Mouse (Mus musculus) embryonic fibroblast, embryonic 13.5 days (primary cell): ENCODE measurements at regions not wholly inside any gene's neighbourhood (a gene's known extent, or its start where the extent isn't known, plus 50 kb on each side); places are given as distances from the start of the nearest gene placed in this dataset.

ENCODE experiments used
- H3K27ac ChIP-seq: 2 replicates; pipeline ENCODE4 v1.5.1; 2012; ENCODE audit warnings: low read length, control low read depth, inconsistent platforms; ENCODE audit not compliant: insufficient read depth
- H3K4me1 ChIP-seq: 2 replicates; pipeline ENCODE4 v1.6.1; 2011; ENCODE audit warnings: low read length; ENCODE audit not compliant: control insufficient read depth, insufficient read depth
- H3K4me3 ChIP-seq: 2 replicates; pipeline ENCODE4 v1.5.1; 2011; ENCODE audit warnings: mild to moderate bottlenecking, control low read depth, low read length; ENCODE audit not compliant: insufficient read depth
- CTCF ChIP-seq: IDR thresholded peaks from 2 replicates; pipeline ENCODE4 v1.5.1; 2011; ENCODE audit warnings: mild to moderate bottlenecking, control low read depth, low read length, moderate library complexity, borderline replicate concordance; ENCODE audit not compliant: insufficient read depth
- POLR2A ChIP-seq: IDR thresholded peaks from 2 replicates; pipeline ENCODE4 v1.6.1; 2011; ENCODE audit warnings: low read depth, mild to moderate bottlenecking, control low read depth, low read length, moderate library complexity

DNA sequence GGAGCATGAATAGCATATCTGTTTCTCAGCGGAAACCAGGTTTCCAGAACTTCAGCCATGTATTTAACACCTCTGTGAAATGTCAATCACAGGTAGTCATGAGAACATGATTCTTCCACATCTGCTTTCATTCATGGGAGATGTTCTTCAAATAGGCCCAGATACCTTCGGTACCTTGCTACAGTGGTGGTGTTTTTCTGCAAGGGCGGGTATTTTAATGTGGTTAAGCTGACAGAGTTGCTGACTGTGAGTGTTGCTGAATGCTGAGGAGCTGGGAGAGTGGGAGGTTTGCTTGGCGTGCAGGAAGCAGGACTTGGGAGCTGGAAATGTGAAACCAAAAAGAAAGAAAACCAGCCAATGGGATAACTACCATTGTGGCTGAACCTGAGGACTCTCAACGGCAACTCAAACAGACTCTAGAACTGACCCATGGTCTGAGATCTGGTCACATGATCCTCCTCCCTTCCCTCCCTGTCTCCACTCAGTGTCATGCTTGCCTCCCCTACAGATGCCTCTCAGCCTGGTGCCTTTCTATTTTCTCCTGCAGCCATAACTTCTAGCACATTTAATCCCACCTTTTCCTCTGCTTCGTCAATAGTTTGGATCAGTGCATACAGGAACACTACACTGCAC is 317.0 kb upstream of the Pard3b start:
- Histone ChIP-seq H3K4me1 (no peaks in the 10 kb centered on the region), H3K4me3 (no peak overlapping the region), H3K27ac (no peak overlapping the region)
- TF ChIP-seq POLR2A (no peak), CTCF (no peak)

DNA sequence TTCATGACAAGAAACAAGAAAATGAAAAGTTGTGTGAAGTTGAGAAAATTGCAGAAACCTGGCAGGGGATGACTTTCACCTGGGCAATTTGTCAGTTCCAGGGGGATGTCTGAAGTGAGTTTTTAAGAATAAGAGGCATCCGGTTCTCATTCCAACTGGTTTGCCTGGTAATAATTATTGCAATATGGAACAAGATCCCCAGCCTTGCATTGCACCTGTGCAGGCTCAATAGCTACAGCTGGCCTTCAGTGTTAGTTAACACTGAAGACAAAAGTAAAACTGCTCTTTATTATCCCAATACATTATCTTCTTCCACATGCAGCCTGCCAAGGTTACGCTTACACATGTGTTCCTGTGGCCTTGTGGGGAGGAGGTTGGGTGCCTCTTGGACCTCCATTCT is 307.2 kb upstream of the Pard3b start:
- Histone ChIP-seq H3K4me1 (no peaks in the 10 kb centered on the region), H3K4me3 (no peak overlapping the region), H3K27ac (no peak overlapping the region)
- no peak for TF ChIP-seq POLR2A
- no peak for TF ChIP-seq CTCF

DNA sequence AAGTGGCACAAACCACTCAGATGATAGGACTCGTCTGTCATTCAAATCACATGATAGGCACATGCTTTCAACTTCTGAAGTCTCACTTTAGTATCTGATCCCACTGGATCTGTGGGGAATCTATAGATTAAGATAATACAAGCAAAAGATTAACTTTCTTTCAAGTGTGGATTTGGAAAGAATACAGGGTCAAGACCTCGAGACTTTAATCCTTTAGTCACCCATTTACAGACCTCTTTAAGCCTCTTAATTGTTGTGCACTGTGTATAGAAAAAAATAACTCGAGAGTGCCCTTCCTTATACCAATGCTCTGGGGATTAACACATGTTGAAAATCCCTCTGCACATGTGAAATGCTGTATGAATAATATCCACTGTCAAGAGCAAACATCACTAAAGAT is 306.7 kb upstream of the Pard3b start:
- Histone ChIP-seq H3K4me1 (no peaks in the 10 kb centered on the region), H3K27ac (no peak overlapping the region), H3K4me3 (no peak overlapping the region)
- no peak for TF ChIP-seq CTCF
- TF ChIP-seq POLR2A: no peak

DNA sequence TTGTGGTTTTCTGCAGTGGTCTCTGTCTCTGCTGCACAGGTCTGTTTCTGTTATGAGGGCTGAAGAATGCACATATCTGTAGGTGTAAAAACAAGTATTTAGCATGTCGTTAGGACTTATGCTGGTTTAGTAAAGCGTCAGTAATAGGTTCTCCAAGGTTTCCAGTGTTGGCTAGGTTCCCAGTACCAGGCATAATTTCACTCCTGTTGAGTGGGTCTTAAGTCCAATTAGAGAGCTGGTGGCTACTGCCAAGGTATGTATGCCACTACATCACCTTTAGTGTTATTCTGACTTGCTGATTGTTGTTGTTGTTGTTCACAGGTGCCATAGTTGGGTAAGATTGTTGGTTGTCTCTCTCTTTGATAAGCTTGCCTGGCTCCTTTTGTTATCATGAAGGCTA is 302.3 kb upstream of the Pard3b start:
- H3K27ac ChIP-seq: no peak overlapping the region
- H3K4me3 ChIP-seq: no peak overlapping the region
- no peak for TF ChIP-seq POLR2A
- no peak for TF ChIP-seq CTCF
- no peaks in the 10 kb centered on the region for H3K4me1 ChIP-seq

DNA sequence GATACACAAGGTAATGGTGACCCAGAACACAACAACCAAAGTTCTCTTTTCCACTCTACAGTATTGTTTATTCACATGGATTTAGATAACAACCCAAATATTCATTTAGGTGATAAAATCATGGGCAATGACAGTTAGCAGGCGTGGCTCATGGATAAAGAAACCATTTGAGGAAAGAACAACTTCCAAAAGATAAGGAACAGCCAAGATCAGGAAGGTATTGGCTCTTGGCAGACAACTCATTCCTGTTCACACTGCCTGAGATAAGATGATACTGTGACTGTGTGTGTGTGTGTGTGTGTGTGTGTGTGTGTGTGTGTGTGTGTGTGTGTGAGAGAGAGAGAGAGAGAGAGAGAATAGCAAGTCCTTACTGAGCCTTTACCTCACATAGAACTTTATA is 285.7 kb upstream of the Pard3b start:
- TF ChIP-seq POLR2A (no peak), CTCF (no peak)
- no peak overlapping the region for H3K27ac ChIP-seq
- no peak overlapping the region for H3K4me3 ChIP-seq
- no peaks in the 10 kb centered on the region for H3K4me1 ChIP-seq

DNA sequence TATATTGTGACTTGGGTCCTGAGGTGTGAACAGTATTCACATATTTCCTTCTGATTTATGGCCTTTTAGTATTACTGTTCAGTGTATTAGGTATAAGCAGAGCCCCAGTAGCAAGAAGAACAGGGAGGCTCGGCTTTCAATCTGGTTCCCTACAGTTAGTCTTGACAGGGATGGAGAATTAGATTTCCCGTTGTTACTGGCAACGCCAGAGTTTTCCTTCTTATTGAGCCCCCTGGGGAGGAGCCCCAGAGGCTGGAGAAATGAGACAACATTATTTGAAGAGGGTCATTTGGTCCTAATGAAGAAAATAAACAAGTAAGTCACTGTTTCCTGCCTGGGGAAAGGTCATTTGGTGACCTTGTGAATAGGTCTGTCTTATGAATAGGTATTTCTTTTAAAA is 285.1 kb upstream of the Pard3b start:
- no peaks in the 10 kb centered on the region for H3K4me1 ChIP-seq
- no peak overlapping the region for H3K27ac ChIP-seq
- H3K4me3 ChIP-seq: no peak overlapping the region
- TF ChIP-seq CTCF (no peak), POLR2A (no peak)

DNA sequence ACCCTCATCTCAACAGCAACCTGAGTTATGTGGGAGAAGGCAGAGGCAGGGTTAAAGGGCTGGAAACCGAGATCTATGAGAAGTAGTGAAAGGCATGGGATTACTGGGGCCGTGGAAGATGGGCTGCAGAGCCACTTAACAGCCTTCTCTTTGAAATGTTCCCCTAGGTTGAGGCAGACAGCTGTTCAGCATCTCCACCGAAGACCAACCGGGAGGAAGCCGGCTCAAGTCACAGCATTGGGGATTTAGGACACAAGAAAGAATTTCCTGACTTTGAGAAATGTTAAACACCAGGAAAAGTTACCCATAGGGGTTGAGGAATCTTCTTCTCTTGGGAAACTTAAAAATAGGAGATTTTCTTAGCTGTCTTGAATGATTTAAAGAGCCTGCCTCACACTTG is 283.4 kb upstream of the Pard3b start:
- Histone ChIP-seq H3K27ac (no peak overlapping the region), H3K4me3 (no peak overlapping the region), H3K4me1 (no peaks in the 10 kb centered on the region)
- TF ChIP-seq POLR2A (no peak), CTCF (no peak)

DNA sequence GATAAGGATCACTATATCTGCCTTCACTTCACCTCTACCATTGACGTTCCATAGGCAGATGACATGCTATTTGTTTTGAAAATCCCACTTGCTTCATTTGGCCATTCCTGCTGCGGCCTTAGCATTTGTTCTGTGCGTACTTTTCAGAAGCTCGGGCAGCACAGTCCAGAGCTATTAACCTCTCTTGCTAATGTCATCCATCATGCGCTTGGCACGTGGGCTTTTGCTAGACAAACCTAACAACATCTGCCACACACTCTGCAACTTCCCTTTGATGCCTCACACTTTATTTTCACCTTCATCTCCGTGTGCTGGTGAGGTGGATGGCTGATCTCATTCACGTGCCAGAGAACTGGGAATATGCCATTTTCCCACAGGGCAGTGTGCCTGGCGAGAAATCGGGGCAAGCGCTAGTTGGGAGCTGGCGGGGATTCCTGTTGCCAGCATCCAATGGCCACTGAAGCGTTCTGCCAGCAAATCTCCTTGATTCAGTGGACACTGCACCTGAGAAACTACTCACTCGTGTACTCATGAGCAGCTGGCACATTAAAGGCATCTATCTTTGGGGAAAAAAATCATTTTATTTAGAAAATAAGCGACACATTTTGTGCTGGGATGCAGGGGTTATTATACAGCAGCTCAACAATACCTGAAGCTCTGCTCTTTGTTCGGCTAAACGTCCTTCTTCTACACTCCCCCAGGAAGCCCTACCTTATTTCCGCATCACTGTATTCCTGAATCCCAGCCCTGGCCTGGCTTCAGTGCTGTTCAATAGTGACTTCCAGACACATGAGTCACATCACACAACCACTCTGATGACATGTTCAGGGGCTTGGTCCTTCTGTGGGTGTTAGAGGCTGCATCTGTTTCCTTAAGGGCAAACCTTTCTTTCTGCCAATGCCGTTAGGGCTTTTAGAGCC is 279.4 kb upstream of the Pard3b start:
- Histone ChIP-seq H3K4me1 (no peaks in the 10 kb centered on the region), H3K27ac (no peak overlapping the region), H3K4me3 (no peak overlapping the region)
- no peak for TF ChIP-seq CTCF
- no peak for TF ChIP-seq POLR2A

DNA sequence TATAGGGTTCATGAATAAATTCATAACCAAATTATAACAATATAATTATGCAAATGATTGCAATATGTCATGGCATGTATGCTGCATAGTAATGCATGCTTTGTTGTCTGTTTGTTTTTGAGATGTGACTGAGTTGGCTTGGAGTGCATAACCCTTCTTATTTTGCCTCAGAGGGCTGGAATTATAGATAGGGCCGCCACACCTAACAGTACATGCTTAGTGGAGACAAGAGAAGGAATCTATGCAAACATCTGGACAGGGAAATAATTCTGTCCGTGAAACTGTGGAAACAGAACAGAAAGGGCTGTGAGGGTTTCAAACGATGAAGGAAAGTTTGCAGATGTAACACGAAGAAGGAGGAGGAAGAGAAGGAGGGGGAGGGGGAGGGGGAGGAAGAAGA is 266.0 kb upstream of the Pard3b start:
- H3K27ac ChIP-seq: no peak overlapping the region
- H3K4me1 ChIP-seq: no peaks in the 10 kb centered on the region
- no peak overlapping the region for H3K4me3 ChIP-seq
- TF ChIP-seq CTCF (no peak), POLR2A (no peak)

DNA sequence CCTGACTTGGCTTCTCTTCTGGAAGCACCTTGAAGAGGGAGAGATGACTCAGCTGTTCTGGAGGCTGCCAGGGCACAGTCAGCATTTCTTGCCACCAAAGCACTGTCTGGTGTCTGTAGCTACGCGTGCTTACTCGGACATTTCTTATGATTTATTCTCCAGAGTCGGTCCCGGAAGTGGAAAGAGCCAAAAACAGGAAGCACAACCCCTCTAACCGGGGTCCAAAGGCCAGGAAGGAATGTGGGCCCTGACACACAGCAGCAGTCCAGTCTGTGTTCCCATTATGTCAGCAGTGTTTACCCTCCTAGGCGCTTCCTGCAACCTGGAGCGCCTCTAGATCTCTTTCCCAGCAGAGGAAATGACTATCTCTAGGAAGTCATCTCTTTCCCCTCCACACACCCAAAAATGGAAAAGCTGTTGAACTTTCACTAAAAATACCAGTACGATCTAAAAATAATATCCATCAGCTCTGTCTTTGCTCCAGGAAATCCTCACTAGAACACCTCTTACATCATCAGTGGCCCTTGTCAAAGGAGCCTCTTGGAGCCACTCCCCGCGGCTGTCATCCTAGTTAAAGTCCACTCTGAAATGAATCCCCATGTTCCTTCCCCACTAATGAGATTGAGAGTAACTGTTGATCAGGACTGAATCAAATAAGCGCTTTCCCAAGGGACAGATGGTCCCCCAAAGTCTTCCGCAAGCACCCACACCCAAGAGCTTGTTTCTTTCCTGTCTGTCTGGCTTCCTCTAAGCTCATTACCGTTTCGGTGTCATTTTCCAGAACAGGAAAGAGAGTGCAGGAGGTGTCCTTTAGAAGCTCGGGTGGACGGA is 264.7 kb upstream of the Pard3b start:
- TF ChIP-seq POLR2A (no peak), CTCF (no peak)
- no peaks in the 10 kb centered on the region for H3K4me1 ChIP-seq
- H3K4me3 ChIP-seq: no peak overlapping the region
- H3K27ac ChIP-seq: no peak overlapping the region
